Mouse (Mus musculus) ES-E14 (cell line): ENCODE results near the gene Adamts8. TPM values are rescaled to one million over a fixed set of nuclear protein-coding genes. Genes with fewer than 3 reads are reported as not detected.

ENCODE experiments used
- DNase-seq: peaks from one replicate; pipeline ENCODE4 v3.0.0-alpha.2; 2013; ENCODE audit warnings: low read depth, low spot score
- H3K27ac ChIP-seq: 2 replicates; pipeline ENCODE4 v1.5.1; 2012; ENCODE audit warnings: low read depth, mild to moderate bottlenecking, low read length, moderate library complexity, mixed read lengths; ENCODE audit not compliant: poor library complexity, insufficient read depth, severe bottlenecking
- H3K36me3 ChIP-seq: 2 replicates; pipeline ENCODE4 v1.6.1; 2012; ENCODE audit warnings: mild to moderate bottlenecking, low read length, moderate library complexity, mixed read lengths; ENCODE audit not compliant: control insufficient read depth, poor library complexity, insufficient read depth, severe bottlenecking
- H3K4me1 ChIP-seq, 2 experiments: fragments of 150-350 bp in 1 of 2; sonication (generic) in 1 of 2; 2 replicates each; pipeline ENCODE4 v1.6.1; 2012; ENCODE audit warnings: low read length in 2 of 2, mild to moderate bottlenecking in 1 of 2, mixed read lengths in 1 of 2; ENCODE audit not compliant: control insufficient read depth in 2 of 2, insufficient read depth in 2 of 2, poor library complexity in 1 of 2
- H3K4me3 ChIP-seq, 2 experiments: fragments of 150-350 bp in 1 of 2; sonication (generic) in 1 of 2; 2 replicates each; pipeline ENCODE4 v1.5.1; 2012; ENCODE audit warnings: low read length in 2 of 2, low read depth in 1 of 2, mild to moderate bottlenecking in 1 of 2, mixed read lengths in 1 of 2; ENCODE audit not compliant: insufficient read depth in 1 of 2, poor library complexity in 1 of 2, severe bottlenecking in 1 of 2
- H3K9ac ChIP-seq: 2 replicates; pipeline ENCODE4 v1.6.1; 2012; ENCODE audit warnings: low read depth, mild to moderate bottlenecking, low read length, mixed read lengths; ENCODE audit not compliant: poor library complexity, insufficient read depth, severe bottlenecking
- H3K9me3 ChIP-seq: fragments of 150-350 bp; sonication (generic); 2 replicates; pipeline ENCODE4 v1.6.1; 2012; ENCODE audit warnings: low read depth, mild to moderate bottlenecking, low read length; ENCODE audit not compliant: control insufficient read depth, insufficient read depth
- CHD2 ChIP-seq: IDR thresholded peaks from 2 replicates; pipeline ENCODE4 v1.6.1; 2014; ENCODE audit warnings: mild to moderate bottlenecking, low read depth, low read length, inconsistent platforms
- HCFC1 ChIP-seq: IDR thresholded peaks from 2 replicates; pipeline ENCODE4 v1.6.1; 2012; ENCODE audit warnings: low read length, inconsistent platforms, borderline replicate concordance; ENCODE audit not compliant: insufficient read depth
- MAFK ChIP-seq: IDR thresholded peaks from 2 replicates; pipeline ENCODE4 v1.6.1; 2014; ENCODE audit warnings: mild to moderate bottlenecking, low read depth, low read length, inconsistent platforms; ENCODE audit not compliant: insufficient read depth
- ZC3H11A ChIP-seq: IDR thresholded peaks from 2 replicates; pipeline ENCODE4 v1.6.1; 2012; ENCODE audit warnings: low read depth, mild to moderate bottlenecking, inconsistent platforms, low read length, borderline replicate concordance
- ZNF384 ChIP-seq: IDR thresholded peaks from 2 replicates; pipeline ENCODE4 v1.6.1; 2012; ENCODE audit warnings: low read depth, low read length, inconsistent platforms
- in situ Hi-C, 2 experiments: fragments of 600-800 bp; cut with MboI; formaldehyde crosslinking; loops; one replicate each; pipeline ENCODE4 v1.15.1; 2025; ENCODE audit warnings: low sequenced_read_pairs in 2 of 2, inconsistent platforms in 1 of 2; ENCODE audit not compliant: unreplicated experiment in 2 of 2
- total RNA-seq: library from RNA; depleted of rRNA; stranded (reverse); fragments of 300-350 nt; gene quantifications from 2 replicates; pipeline ENCODE4 v1.2.3, GENCODE M21; 2012

Gene Adamts8
- total RNA-seq, 1 experiment: 5.4 TPM

- no peaks in the 10 kb centered on the region for H3K4me1 ChIP-seq
- no peaks in the 10 kb centered on the region for H3K9me3 ChIP-seq
- H3K4me3 ChIP-seq: no peak overlapping the region
- no peak for DNase-seq
- H3K9ac ChIP-seq: no peak overlapping the region
- TF ChIP-seq MAFK: no peak
- no peak for TF ChIP-seq ZNF384
- no peak for TF ChIP-seq HCFC1
- TF ChIP-seq ZC3H11A: no peak
- TF ChIP-seq CHD2: no peak
- H3K27ac ChIP-seq: no peak overlapping the region
- in situ Hi-C loops: loop anchor here in 1 of 2 experiments (10.0 kb wide), 1 partner anchor 359 kb away; no protein-coding TSS in a partner anchor
- no peaks in the 10 kb centered on the region for H3K36me3 ChIP-seq
Observed at GRCm38 (mm10) chr9:30914241-30914640, 28.1 kb upstream of the Adamts8 start.

- H3K27ac ChIP-seq: no peak overlapping the region
- no peak for DNase-seq
- no peak overlapping the region for H3K4me3 ChIP-seq
- TF ChIP-seq MAFK (no peak), ZNF384 (no peak), HCFC1 (no peak), CHD2 (no peak), ZC3H11A (no peak)
- H3K4me1 ChIP-seq: peaks cover 0 to 3% of the 10 kb centered on the region in 2 experiments; a peak in 1 of 4 replicates
- no peaks in the 10 kb centered on the region for H3K36me3 ChIP-seq
- no peaks in the 10 kb centered on the region for H3K9me3 ChIP-seq
- no peak overlapping the region for H3K9ac ChIP-seq
- in situ Hi-C loops: loop anchor here in 1 of 2 experiments (10.0 kb wide), 1 partner anchor 362 kb away; no protein-coding TSS in a partner anchor
Observed at GRCm38 (mm10) chr9:30916266-30916968, 25.9 kb upstream of the Adamts8 start.

GRCm38 (mm10) chr9:30918466-30919356 is 23.7 kb upstream of the Adamts8 start:
- Histone ChIP-seq H3K9me3 (no peaks in the 10 kb centered on the region), H3K9ac (no peak overlapping the region), H3K36me3 (no peaks in the 10 kb centered on the region), H3K4me3 (no peak overlapping the region), H3K4me1 (peaks cover 0 to 3% of the 10 kb centered on the region in 2 experiments; a peak in 1 of 4 replicates), H3K27ac (no peak overlapping the region)
- no peak for TF ChIP-seq ZNF384
- no peak for TF ChIP-seq MAFK
- no peak for TF ChIP-seq ZC3H11A
- no peak for TF ChIP-seq HCFC1
- TF ChIP-seq CHD2: no peak
- in situ Hi-C loops: loop anchor here in 1 of 2 experiments (10.0 kb wide), 1 partner anchor 364 kb away; no protein-coding TSS in a partner anchor
- no peak for DNase-seq

- H3K9me3 ChIP-seq: no peaks in the 10 kb centered on the region
- H3K4me3 ChIP-seq: no peak overlapping the region
- TF ChIP-seq ZNF384: no peak
- peaks cover 0 to 3% of the 10 kb centered on the region in 2 experiments; a peak in 1 of 4 replicates for H3K4me1 ChIP-seq
- in situ Hi-C loops: loop anchor here in 1 of 2 experiments (10.0 kb wide), 1 partner anchor 365 kb away; no protein-coding TSS in a partner anchor
- no peak overlapping the region for H3K9ac ChIP-seq
- no peak overlapping the region for H3K27ac ChIP-seq
- DNase-seq: no peak
- no peaks in the 10 kb centered on the region for H3K36me3 ChIP-seq
Observed at GRCm38 (mm10) chr9:30919686-30920085, 22.7 kb upstream of the Adamts8 start.
